Mouse (Mus musculus) gastrocnemius, postnatal 4 days (tissue): Measurements from ENCODE around the gene Rreb1. TPM values are rescaled to one million over a fixed set of nuclear protein-coding genes. Genes with fewer than 3 reads are reported as not detected.
A peak's percentile ranks its signal among the peaks of the same experiment; 100 is the strongest.

Source experiments
- DNase-seq, 2 experiments: peaks; one replicate each; pipeline ENCODE4 v3.0.0; 2021 to 2022; ENCODE audit warnings: low spot score in 2 of 2, mixed read lengths in 2 of 2
- total RNA-seq, 2 experiments: library from RNA; stranded (reverse); gene quantifications; 2 replicates each; pipeline ENCODE4 v1.2.3; 2021

Gene Rreb1
- total RNA-seq, 2 experiments from 2014 or later = 51.0 to 53.6 TPM

GRCm38 (mm10) chr13:37941950-37942886 lies 164.0 kb downstream of the Rreb1 start:
- DNase-seq = no peak

GRCm38 (mm10) chr13:37942887-37943331 lies 164.7 kb downstream of the Rreb1 start:
- no peak for DNase-seq

DNA sequence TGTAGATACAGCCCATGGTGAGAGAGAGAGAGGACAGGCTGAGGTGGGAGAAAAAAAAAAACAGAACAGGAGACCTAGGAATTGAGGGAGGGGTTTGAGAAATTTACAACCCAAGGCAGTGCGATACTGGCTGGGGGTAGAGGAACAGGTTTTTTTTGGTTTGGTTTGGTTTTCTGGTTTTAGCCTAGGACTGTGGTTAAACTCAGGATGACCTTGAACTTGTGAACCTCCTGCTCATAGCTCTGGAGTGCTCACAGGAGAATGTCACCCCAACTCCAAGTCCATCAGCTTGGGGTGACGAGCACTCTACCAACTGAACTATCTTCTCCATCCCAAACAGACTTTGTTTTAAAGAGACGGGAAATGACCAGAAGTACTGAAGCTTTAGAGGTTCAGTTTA lies 165.3 kb downstream of the Rreb1 start:
- no peak for DNase-seq

- no peak for DNase-seq
Observed at GRCm38 (mm10) chr13:37944306-37944705, 166.1 kb downstream of the Rreb1 start.

- no peak for DNase-seq
Observed at GRCm38 (mm10) chr13:37945392-37945791, 167.2 kb downstream of the Rreb1 start.

- DNase-seq = peak; percentile 66 to 81
Observed at GRCm38 (mm10) chr13:37946734-37947133, 168.5 kb downstream of the Rreb1 start.

GRCm38 (mm10) chr13:37952981-37953380 lies 174.8 kb downstream of the Rreb1 start:
- DNase-seq = no peak

DNA sequence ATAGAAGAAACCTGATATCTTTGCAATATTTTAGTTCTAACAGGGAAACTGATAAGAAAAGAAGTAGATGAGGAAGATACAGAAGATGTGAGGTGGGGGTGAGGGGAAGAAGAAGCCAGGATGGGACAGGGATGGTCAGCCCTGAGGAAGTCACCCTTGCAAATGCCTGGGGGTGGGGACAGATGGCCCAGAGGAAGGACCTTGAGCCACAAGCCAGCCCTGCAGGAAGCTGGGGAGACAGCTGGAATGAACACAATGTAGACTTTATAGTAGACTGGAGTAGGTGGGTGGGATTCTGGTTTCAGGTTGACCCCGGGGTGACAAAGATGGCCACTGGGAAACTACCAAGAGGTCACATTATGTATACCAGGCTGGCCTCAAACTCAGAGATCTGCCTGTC lies 176.1 kb downstream of the Rreb1 start:
- DNase-seq = no peak

GRCm38 (mm10) chr13:37958498-37959238 lies 180.5 kb downstream of the Rreb1 start:
- no peak for DNase-seq

- no peak for DNase-seq
Observed at GRCm38 (mm10) chr13:37959239-37959907, 181.2 kb downstream of the Rreb1 start.

GRCm38 (mm10) chr13:37959936-37960335 lies 181.7 kb downstream of the Rreb1 start:
- DNase-seq = no peak

GRCm38 (mm10) chr13:37962541-37962940 lies 184.3 kb downstream of the Rreb1 start:
- DNase-seq = no peak

DNA sequence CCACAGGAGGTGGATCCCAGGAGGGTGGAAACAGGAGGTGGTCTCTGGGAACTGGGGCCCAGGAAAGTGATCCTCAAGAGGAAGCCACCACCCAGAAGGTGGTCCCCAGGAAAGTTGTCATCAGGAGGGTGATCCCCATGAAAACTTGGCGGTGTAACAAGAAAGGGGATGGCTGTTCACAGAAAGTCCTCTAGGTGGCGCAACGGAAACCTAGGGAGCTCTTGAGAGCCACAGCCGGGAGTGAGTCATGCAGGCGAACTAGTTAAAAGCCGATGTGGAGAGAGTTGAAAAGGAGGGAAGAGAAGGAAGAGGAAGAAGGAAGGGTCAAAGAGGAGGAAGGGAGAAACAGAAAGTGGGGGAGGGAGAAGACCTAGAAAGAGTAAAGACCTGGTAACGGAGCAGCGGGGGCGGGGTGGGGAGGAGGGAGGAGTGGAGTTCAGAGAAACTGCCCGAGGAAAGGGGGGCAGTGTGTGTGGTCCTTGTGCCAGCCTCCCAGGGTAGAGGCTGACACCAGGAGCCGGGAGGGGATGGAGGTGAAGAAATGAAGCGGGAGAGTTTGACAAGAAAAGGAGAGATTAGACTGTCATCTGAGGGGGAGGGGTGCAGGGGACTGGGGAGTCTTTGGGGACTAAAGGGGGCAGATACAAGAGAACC lies 185.3 kb downstream of the Rreb1 start:
- DNase-seq = peak; percentile 50 to 73

- no peak for DNase-seq
Observed at GRCm38 (mm10) chr13:37964128-37965087, 186.2 kb downstream of the Rreb1 start.

DNA sequence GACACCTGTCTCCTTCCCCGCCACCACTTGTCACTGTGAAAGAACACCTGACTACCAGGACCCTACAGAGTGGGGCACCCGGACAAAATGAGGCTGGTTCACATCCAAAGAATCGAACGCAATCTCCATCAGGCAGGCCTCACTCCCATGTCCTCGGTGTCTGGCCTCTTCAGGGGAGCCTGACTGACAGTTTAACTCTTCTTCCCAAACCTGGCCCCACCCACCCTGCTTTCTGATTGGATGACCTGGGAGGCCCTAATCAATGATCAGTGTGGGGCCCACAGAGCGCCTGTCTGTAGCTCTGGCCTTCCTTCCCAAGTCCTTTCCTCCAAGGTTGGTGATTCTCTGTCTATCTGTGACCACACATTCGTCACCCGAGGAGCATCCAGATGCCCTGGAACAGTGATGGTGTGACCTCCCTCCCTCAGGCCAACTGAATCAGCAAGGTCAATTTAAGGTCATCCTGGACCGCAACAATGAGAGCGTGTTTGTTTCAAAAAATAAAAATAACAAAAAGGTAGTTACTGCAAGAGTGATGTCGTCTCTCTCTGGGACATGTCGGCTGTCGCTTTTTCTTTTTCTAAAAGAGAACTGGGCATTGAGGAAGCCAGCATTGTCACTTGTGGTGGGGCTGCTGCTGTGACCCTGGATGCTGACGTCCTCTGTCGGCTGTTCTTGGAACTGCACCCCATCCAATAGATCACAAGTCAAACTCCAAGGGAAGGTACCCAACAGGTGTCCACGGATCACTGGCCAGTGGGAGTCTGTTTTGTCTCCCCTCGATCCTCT lies 187.1 kb downstream of the Rreb1 start:
- no peak for DNase-seq

GRCm38 (mm10) chr13:37966256-37967051 lies 188.3 kb downstream of the Rreb1 start:
- no peak for DNase-seq

GRCm38 (mm10) chr13:37967052-37967437 lies 188.8 kb downstream of the Rreb1 start:
- DNase-seq = peak in 1 of 2 experiments; percentile 50

DNA sequence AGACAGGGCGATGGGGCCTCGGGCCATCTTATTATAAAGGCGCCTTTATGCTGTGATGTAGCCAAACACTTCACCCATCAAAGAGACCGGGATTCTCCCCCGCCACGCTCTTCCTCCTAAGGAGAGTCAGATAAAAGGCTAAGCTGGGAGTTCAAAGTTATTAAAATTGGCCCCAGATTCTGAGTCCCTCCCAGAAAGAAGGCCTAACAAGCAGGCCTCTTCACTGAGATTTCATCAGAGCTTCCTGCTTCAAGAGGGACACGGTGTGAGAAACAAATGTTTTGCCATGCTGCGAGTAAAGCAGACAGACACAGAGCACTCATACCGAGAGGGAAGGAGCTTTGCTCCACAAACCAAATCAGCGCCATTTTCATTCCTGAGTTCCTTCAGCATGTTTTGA lies 189.4 kb downstream of the Rreb1 start:
- DNase-seq = no peak
